Mouse (Mus musculus) embryonic facial prominence, embryonic 15.5 days (tissue): ENCODE measurements around the gene Osbpl11. TPM values are rescaled to one million over a fixed set of nuclear protein-coding genes. Genes with fewer than 3 reads are reported as not detected.

ENCODE experiments used
- ATAC-seq: fragments of 200-750 bp; cut with Nextera tagmentation; 2 replicates; pipeline ENCODE4 v1.8.0; 2017; ENCODE audit warnings: low read depth, moderate TSS enrichment; ENCODE audit not compliant: insufficient number of reproducible peaks, low FRiP score, low TSS enrichment
- H3K27ac ChIP-seq: fragments of 300-500 bp; sonication (generic); replicated peaks from 2 replicates; pipeline ENCODE4 v1.5.1; 2015; ENCODE audit warnings: mild to moderate bottlenecking, inconsistent platforms
- H3K27me3 ChIP-seq: fragments of 300-500 bp; sonication (generic); 2 replicates; pipeline ENCODE4 v1.6.1; 2015; ENCODE audit warnings: inconsistent platforms
- H3K36me3 ChIP-seq: fragments of 300-500 bp; sonication (generic); 2 replicates; pipeline ENCODE4 v1.6.1; 2015; ENCODE audit warnings: mild to moderate bottlenecking, inconsistent platforms
- H3K4me1 ChIP-seq: fragments of 300-500 bp; sonication (generic); 2 replicates; pipeline ENCODE4 v1.6.1; 2015; ENCODE audit warnings: inconsistent platforms
- H3K4me2 ChIP-seq: fragments of 300-500 bp; sonication (generic); replicated peaks from 2 replicates; pipeline ENCODE4 v1.6.1; 2015; ENCODE audit warnings: mild to moderate bottlenecking, inconsistent platforms
- H3K4me3 ChIP-seq: fragments of 300-500 bp; sonication (generic); replicated peaks from 2 replicates; pipeline ENCODE4 v1.5.1; 2015; ENCODE audit warnings: mild to moderate bottlenecking, inconsistent platforms
- H3K9ac ChIP-seq: fragments of 300-500 bp; sonication (generic); 2 replicates; pipeline ENCODE4 v1.6.1; 2015; ENCODE audit warnings: inconsistent platforms
- H3K9me3 ChIP-seq: fragments of 300-500 bp; sonication (generic); replicated peaks from 2 replicates; pipeline ENCODE4 v1.6.1; 2016; ENCODE audit warnings: inconsistent platforms
- WGBS: fragments of 180-500 bp; shearing (Covaris S2); methylation state at CpG from one replicate; pipeline ENCODE4 v1.1.7; 2015; 5-methylcytosine and 5-hydroxymethylcytosine counted together
- polyA plus RNA-seq: library from polyadenylated mRNA; unstranded; fragments of >200 nt; fragmentation: Nextera tagmentation; extraction: Ambion mirVana; gene quantifications from 2 replicates; pipeline ENCODE4 v1.2.1, GENCODE M21; 2015

The Osbpl11 gene
- polyA plus RNA-seq, 1 experiment from 2014 or later = 17.6 TPM

DNA sequence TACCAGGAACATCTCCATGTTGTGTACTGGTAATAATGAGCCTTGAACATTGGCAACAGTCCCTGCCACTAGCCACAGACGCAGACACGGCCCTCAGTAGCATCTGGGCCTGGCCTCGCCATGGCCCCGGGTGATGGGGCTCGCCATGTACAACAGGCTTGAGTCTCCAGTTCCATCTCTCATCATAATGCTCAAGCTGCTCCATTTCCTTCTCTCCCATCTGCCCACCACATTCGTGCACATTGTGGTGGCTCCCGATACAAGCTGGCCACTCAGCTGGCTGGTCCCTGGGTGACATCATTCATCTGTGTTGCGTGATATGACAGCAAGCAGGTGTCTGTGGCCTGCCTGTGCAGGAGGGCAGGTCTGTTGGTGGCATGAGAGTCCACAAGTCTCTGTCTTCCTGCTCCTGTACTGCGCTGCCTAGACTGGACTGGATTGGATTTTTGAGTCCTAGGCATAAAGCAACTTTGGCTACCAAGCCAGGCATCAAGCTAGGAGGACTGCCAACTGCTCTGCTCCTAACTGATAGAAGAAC lies 60.1 kb downstream of the Osbpl11 start:
- no peaks in the 10 kb centered on the region for H3K9me3 ChIP-seq
- peaks cover 34% of the 10 kb centered on the region for H3K36me3 ChIP-seq
- H3K4me2 ChIP-seq = no peak overlapping the region
- no peak overlapping the region for H3K27ac ChIP-seq
- H3K4me1 ChIP-seq = no peaks in the 10 kb centered on the region
- no peak overlapping the region for H3K9ac ChIP-seq
- H3K4me3 ChIP-seq = no peak overlapping the region
- WGBS = 90% methylated on average over 9 of the region's 9 CpGs
- no peaks in the 10 kb centered on the region for H3K27me3 ChIP-seq
- ATAC-seq = no peak

DNA sequence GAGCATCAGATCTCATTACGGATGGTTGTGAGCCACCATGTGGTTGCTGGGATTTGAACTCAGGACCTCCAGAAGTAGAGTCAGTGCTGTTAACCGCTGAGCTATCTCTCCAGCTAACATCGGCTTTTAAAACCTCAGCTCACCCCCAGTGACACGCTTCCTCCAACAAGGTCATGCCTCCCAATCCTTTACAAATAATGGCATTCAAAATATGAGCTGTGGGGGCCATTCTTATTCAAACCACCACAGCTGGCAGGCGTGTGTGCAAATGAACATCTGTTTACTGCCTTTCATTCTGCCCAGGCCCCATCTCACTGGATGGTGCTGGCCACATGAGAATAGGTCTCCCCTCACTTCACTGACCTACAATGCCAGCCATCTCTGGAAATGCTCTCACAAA lies 61.7 kb downstream of the Osbpl11 start:
- 73% methylated on average over 5 of the region's 5 CpGs for WGBS
- H3K9me3 ChIP-seq = no peaks in the 10 kb centered on the region
- no peak overlapping the region for H3K9ac ChIP-seq
- peaks cover 22% of the 10 kb centered on the region for H3K36me3 ChIP-seq
- H3K4me3 ChIP-seq = no peak overlapping the region
- ATAC-seq = no peak
- H3K27me3 ChIP-seq = no peaks in the 10 kb centered on the region
- H3K27ac ChIP-seq = no peak overlapping the region
- H3K4me2 ChIP-seq = no peak overlapping the region
- 0 out of 2 replicates have a peak, but pooled peaks cover 4% of the 10 kb centered on the region for H3K4me1 ChIP-seq

DNA sequence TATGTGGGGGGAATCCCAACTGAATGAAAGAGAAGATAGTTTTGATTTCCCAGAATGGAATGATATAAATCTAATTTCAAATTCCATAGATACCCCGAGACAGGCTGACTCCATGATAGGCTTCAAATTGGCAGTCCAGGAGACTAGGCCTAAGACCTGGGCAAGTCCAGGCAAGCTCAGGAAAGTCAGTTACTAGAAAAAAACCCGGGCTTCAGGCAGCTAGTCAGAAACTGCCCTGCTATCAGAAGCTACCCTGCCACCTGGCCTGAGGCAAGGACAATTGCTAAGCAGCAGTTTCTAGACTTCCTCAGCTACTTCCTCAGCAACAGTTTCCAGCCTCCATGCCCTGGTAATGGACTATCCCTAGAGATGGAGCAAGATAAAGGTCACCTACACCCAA lies 62.1 kb downstream of the Osbpl11 start:
- Histone ChIP-seq H3K4me3 (no peak overlapping the region), H3K9me3 (no peaks in the 10 kb centered on the region), H3K36me3 (peaks cover 18% of the 10 kb centered on the region), H3K4me1 (peaks cover 4% of the 10 kb centered on the region; the same call in 1 of the 2 replicates), H3K27ac (no peak overlapping the region), H3K27me3 (no peaks in the 10 kb centered on the region), H3K9ac (no peak overlapping the region), H3K4me2 (no peak overlapping the region)
- 53% methylated on average over 2 of the region's 2 CpGs for WGBS
- no peak for ATAC-seq

DNA sequence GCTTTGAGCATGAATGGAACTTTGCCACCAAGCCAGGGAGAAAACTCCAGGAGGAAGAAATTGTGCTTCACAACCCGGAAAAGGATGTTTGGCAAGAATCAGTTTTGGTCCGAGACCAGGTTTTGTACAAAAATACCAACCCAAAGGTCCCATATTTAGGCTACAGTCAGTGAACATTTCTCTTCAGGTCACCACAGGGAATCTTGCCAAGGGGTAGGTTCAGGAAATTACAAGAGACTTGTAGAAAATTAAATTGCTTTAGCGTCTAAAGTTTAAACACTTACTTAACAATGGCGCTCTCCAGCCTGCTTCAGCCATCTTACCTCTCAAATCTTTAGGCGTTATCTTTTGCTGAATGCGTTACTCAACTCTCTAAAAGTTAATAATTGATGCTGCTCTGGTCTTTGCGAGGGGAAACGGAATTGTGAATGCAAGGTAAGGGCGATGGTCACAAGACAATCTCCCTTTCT lies 65.8 kb downstream of the Osbpl11 start:
- Histone ChIP-seq H3K9ac (peak overlapping the region; percentile 72), H3K4me1 (peaks cover 20% of the 10 kb centered on the region), H3K36me3 (no peaks in the 10 kb centered on the region), H3K27me3 (no peaks in the 10 kb centered on the region), H3K4me3 (peak overlapping the region; percentile 82), H3K9me3 (no peaks in the 10 kb centered on the region), H3K4me2 (peak overlapping the region; percentile 54), H3K27ac (peak overlapping the region; percentile 77)
- ATAC-seq = no peak
- WGBS = 13% methylated on average over 9 of the region's 9 CpGs

- H3K27me3 ChIP-seq = no peaks in the 10 kb centered on the region
- no peaks in the 10 kb centered on the region for H3K9me3 ChIP-seq
- peak; percentile 93 for ATAC-seq
- under 1% methylated on average over 72 of the region's 72 CpGs for WGBS
- peak within 1 kb of the TSS; percentile 77 for H3K27ac ChIP-seq
- peak within 1 kb of the TSS; percentile 72 for H3K9ac ChIP-seq
- H3K4me3 ChIP-seq = peak within 1 kb of the TSS; percentile 82
- H3K4me2 ChIP-seq = peak within 1 kb of the TSS; percentile 54
- H3K36me3 ChIP-seq = no peaks in the 10 kb centered on the region
- H3K4me1 ChIP-seq = peaks cover 20% of the 10 kb centered on the region
These were observed 66.6 kb downstream of the Osbpl11 start, which contains the start of gene Snx4 for GRCm38 (mm10) chr16:33251194-33252051. TSS of gene Snx4 (plus strand) at chr16:33251442.

DNA sequence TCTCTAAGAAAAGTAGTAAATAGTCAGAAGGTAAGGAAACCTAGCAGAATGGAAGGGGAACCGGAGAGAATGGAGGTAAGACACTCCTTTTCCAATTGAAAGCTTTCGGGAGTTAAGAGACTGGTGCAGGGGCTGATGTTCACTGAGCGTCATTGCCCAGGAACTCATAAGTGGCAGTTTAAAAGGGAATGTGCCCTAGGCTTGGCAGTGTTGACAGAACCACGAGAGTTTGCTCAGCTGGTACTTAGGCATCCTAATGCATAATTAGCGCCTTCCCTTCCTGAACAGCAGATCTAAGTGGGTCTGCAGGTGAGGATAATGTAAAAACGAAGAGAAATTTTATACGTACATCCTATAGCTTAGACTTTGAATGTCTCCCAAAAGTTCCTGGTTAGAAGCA lies 70.7 kb downstream of the Osbpl11 start:
- Histone ChIP-seq H3K4me3 (no peak overlapping the region), H3K4me1 (peaks cover 20% of the 10 kb centered on the region), H3K9ac (no peak overlapping the region), H3K9me3 (no peaks in the 10 kb centered on the region), H3K4me2 (no peak overlapping the region), H3K36me3 (no peaks in the 10 kb centered on the region), H3K27ac (no peak overlapping the region), H3K27me3 (no peaks in the 10 kb centered on the region)
- ATAC-seq = no peak
- WGBS = 74% methylated on average over 7 of the region's 7 CpGs

GRCm38 (mm10) chr16:33258530-33258929 lies 73.7 kb downstream of the Osbpl11 start:
- ATAC-seq = no peak
- Histone ChIP-seq H3K36me3 (no peaks in the 10 kb centered on the region), H3K4me2 (no peak overlapping the region), H3K27ac (no peak overlapping the region), H3K9ac (no peak overlapping the region), H3K4me1 (peaks cover 12% of the 10 kb centered on the region), H3K27me3 (no peaks in the 10 kb centered on the region), H3K4me3 (no peak overlapping the region), H3K9me3 (no peaks in the 10 kb centered on the region)
- 82% methylated on average over 2 of the region's 2 CpGs for WGBS

DNA sequence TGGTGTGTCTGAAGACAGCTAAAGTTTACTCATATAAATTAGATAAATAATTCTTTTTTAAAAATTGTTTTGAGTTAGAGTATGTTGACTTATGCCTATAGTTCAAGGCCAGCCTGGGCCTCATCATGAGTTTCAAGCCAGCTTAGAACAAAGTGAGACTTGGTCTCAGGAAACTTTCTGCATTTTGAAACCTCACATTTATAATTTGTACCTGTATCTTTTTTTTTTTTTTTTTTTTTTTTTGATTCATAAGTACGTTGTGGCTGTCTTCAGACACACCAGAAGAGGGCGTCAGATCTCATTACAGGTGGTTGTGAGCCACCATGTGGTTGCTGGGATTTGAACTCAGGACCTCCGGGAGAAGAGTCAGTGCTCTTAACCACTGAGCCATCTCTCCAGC lies 75.0 kb downstream of the Osbpl11 start:
- Histone ChIP-seq H3K9ac (no peak overlapping the region), H3K36me3 (peaks cover 6% of the 10 kb centered on the region; the same call in 1 of the 2 replicates), H3K4me3 (no peak overlapping the region), H3K27me3 (no peaks in the 10 kb centered on the region), H3K4me2 (no peak overlapping the region), H3K4me1 (peaks cover 9% of the 10 kb centered on the region; the same call in 1 of the 2 replicates), H3K9me3 (no peaks in the 10 kb centered on the region), H3K27ac (no peak overlapping the region)
- no peak for ATAC-seq
- WGBS = 82% methylated on average over 3 of the region's 3 CpGs

DNA sequence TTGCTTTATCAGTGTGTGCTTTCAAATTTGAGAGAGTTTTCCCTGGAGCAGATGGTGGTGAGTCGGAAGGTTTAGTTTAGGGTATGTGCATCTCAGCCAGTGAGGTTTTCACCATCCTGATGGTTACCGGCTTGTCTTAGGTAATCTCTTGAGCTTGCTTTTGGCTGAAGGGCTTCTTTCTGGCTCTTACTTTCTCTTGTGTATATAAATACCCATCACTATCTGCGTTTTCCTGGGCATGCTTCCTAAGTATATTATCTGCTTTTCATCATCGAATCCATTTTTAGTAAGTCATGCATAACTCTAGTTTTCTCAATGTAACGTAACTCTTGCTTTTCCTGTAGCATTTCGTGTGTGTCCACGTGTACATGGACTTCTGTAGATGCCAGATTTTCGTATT lies 76.0 kb downstream of the Osbpl11 start:
- Histone ChIP-seq H3K4me3 (no peak overlapping the region), H3K27ac (no peak overlapping the region), H3K36me3 (peaks cover 15% of the 10 kb centered on the region), H3K9ac (no peak overlapping the region), H3K4me2 (no peak overlapping the region), H3K4me1 (peaks cover 4% of the 10 kb centered on the region; the same call in 1 of the 2 replicates), H3K9me3 (no peaks in the 10 kb centered on the region), H3K27me3 (no peaks in the 10 kb centered on the region)
- no peak for ATAC-seq
- WGBS = 58% methylated on average over 8 of the region's 8 CpGs

DNA sequence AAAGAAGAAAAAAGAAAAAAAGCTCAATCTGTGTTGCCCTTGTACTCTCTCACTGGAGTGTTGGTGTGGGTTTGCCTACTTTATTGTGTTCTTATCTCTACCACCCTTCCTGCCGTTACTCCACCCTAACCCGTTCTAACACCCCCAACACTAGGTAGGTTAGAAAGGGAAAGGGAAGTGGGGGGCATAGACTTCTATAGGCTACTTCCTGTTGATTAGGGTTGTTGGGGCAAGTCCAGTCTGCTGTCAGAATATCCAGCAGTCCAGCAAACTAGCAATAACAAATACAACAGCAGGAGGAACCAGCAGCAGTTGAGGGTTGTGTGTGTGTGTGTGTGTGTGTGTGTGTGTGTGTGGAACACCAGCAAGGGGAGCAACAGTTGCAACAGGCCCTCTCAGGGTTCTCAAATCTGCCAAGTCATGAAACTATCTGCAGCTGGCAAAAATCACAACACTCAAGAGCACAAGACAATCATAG lies 76.8 kb downstream of the Osbpl11 start:
- H3K36me3 ChIP-seq = peaks cover 23% of the 10 kb centered on the region
- no peaks in the 10 kb centered on the region for H3K9me3 ChIP-seq
- 0 out of 2 replicates have a peak overlapping the region, but pooled peaks have one; percentile 39 for H3K27ac ChIP-seq
- H3K4me1 ChIP-seq = peaks cover 4% of the 10 kb centered on the region; the same call in 1 of the 2 replicates
- 81% methylated on average over 2 of the region's 2 CpGs for WGBS
- no peak overlapping the region for H3K4me3 ChIP-seq
- no peak overlapping the region for H3K4me2 ChIP-seq
- no peaks in the 10 kb centered on the region for H3K27me3 ChIP-seq
- H3K9ac ChIP-seq = no peak overlapping the region
- ATAC-seq = no peak

DNA sequence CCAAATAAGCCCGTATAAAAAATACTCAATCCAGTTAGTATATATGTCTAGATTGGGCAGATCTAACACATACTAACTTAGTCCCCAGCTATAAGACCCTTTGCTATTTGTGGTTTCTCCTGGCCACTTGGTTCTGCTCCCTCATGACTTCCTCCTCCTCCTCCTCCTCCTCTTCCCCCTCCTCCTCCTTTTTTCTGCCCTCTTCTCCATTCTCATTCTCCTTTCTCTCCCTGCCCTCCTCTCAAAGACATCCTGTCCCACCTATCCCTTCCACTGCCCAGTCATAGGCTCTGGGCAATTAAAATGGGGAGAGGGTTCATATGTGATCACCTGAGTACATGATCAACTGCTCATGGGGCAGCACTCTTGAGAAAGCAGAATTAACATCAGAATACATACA lies 77.2 kb downstream of the Osbpl11 start:
- H3K9me3 ChIP-seq = no peaks in the 10 kb centered on the region
- no peak for ATAC-seq
- no peak overlapping the region for H3K27ac ChIP-seq
- H3K27me3 ChIP-seq = no peaks in the 10 kb centered on the region
- peaks cover 27% of the 10 kb centered on the region for H3K36me3 ChIP-seq
- no peak overlapping the region for H3K4me2 ChIP-seq
- H3K4me3 ChIP-seq = no peak overlapping the region
- no peak overlapping the region for H3K9ac ChIP-seq
- 81% methylated on average over 1 of the region's 1 CpGs for WGBS
- H3K4me1 ChIP-seq = peaks cover 4% of the 10 kb centered on the region; the same call in 1 of the 2 replicates
